Mouse (Mus musculus) neural tube, embryonic 11.5 days (tissue): ENCODE data around the gene Gm7903. TPM values are rescaled to one million over a fixed set of nuclear protein-coding genes. Genes with fewer than 3 reads are reported as not detected.
"Not testable (repeated sequence)": the region's sequence is repeated elsewhere in the genome, so short reads cannot be mapped to it uniquely, and the experiment has no call there.

ENCODE experiments used
- ATAC-seq: fragments of 200-750 bp; cut with Nextera tagmentation; 2 replicates; pipeline ENCODE4 v1.8.0; 2017; ENCODE audit warnings: moderate number of reproducible peaks, mild to moderate bottlenecking, moderate TSS enrichment, moderate library complexity; ENCODE audit not compliant: insufficient read depth, low FRiP score, low TSS enrichment
- DNase-seq: peaks from one replicate; pipeline ENCODE4 v3.0.0-alpha.2; 2015; ENCODE audit warnings: low spot score
- H3K27ac ChIP-seq: fragments of 300-500 bp; sonication (generic); 2 replicates; pipeline ENCODE4 v1.5.1; 2014; ENCODE audit warnings: low read depth, mild to moderate bottlenecking, low read length
- H3K27me3 ChIP-seq: fragments of 300-500 bp; sonication (generic); 2 replicates; pipeline ENCODE4 v1.6.1; 2014; ENCODE audit warnings: mild to moderate bottlenecking, low read length, mixed read lengths; ENCODE audit not compliant: control insufficient read depth, insufficient read depth
- H3K36me3 ChIP-seq: fragments of 300-500 bp; sonication (generic); 2 replicates; pipeline ENCODE4 v1.6.1; 2014; ENCODE audit warnings: mild to moderate bottlenecking, low read length, moderate library complexity, mixed read lengths; ENCODE audit not compliant: control insufficient read depth, insufficient read depth
- H3K4me1 ChIP-seq: fragments of 300-500 bp; sonication (generic); 2 replicates; pipeline ENCODE4 v1.6.1; 2014; ENCODE audit warnings: low read length, mixed read lengths; ENCODE audit not compliant: control insufficient read depth, insufficient read depth
- H3K4me2 ChIP-seq: fragments of 300-500 bp; sonication (generic); 2 replicates; pipeline ENCODE4 v1.6.1; 2014; ENCODE audit warnings: low read depth, mild to moderate bottlenecking, moderate library complexity
- H3K4me3 ChIP-seq: fragments of 300-500 bp; sonication (generic); 2 replicates; pipeline ENCODE4 v1.5.1; 2014; ENCODE audit warnings: low read depth, low read length
- H3K9ac ChIP-seq: fragments of 300-500 bp; sonication (generic); 2 replicates; pipeline ENCODE4 v1.6.1; 2014; ENCODE audit warnings: mild to moderate bottlenecking, low read length
- H3K9me3 ChIP-seq: fragments of 300-500 bp; sonication (generic); 2 replicates; pipeline ENCODE4 v1.6.1; 2016; ENCODE audit warnings: low read length; ENCODE audit not compliant: control insufficient read depth
- WGBS: fragments of 180-500 bp; shearing (Covaris S2); extraction: QIAGEN DNeasy Blood & Tissue Kit; methylation state at CpG from one replicate; pipeline ENCODE4 v1.1.7; 2014; 5-methylcytosine and 5-hydroxymethylcytosine counted together
- polyA plus RNA-seq: library from polyadenylated mRNA; unstranded; fragments of >200 nt; fragmentation: Nextera tagmentation; extraction: Ambion mirVana; gene quantifications from 2 replicates; pipeline ENCODE4 v1.2.1, GENCODE M21; 2014

The Gm7903 gene
- not detected in 2 replicates for polyA plus RNA-seq

GRCm38 (mm10) chrX:135433535-135433934 lies at the start of gene Gm7903:
TSS of gene Gm7903 (plus strand) at chrX:135433835.
- H3K27ac ChIP-seq, ATAC-seq, H3K4me3 ChIP-seq, H3K36me3 ChIP-seq, DNase-seq, H3K4me1 ChIP-seq, H3K9ac ChIP-seq, H3K27me3 ChIP-seq, H3K4me2 ChIP-seq, H3K9me3 ChIP-seq: not testable (repeated sequence)
- WGBS, result no CpG with 5 or more reads among the region's 15 CpGs

GRCm38 (mm10) chrX:135403578-135403977 lies 30.1 kb upstream of the Gm7903 start:
- not testable (repeated sequence) for ATAC-seq, H3K4me1 ChIP-seq, H3K27me3 ChIP-seq, H3K9ac ChIP-seq, H3K4me2 ChIP-seq, DNase-seq, H3K9me3 ChIP-seq, H3K36me3 ChIP-seq, H3K4me3 ChIP-seq, H3K27ac ChIP-seq
- WGBS, result no CpG with 5 or more reads among the region's 3 CpGs

GRCm38 (mm10) chrX:135421203-135421602 lies 12.4 kb upstream of the Gm7903 start:
- H3K4me3 ChIP-seq, H3K4me1 ChIP-seq, ATAC-seq, H3K36me3 ChIP-seq, H3K27me3 ChIP-seq, DNase-seq, H3K4me2 ChIP-seq, H3K9ac ChIP-seq, H3K9me3 ChIP-seq, H3K27ac ChIP-seq: not testable (repeated sequence)
- WGBS, result 49% methylated on average over 3 of the region's 7 CpGs

- DNase-seq, result not testable (repeated sequence)
Measured at GRCm38 (mm10) chrX:135421824-135422223, 11.8 kb upstream of the Gm7903 start.

GRCm38 (mm10) chrX:135422473-135422872 lies 11.2 kb upstream of the Gm7903 start:
- not testable (repeated sequence) for DNase-seq, H3K36me3 ChIP-seq, H3K9ac ChIP-seq, H3K4me1 ChIP-seq, ATAC-seq, H3K4me2 ChIP-seq, H3K9me3 ChIP-seq, H3K4me3 ChIP-seq, H3K27ac ChIP-seq, H3K27me3 ChIP-seq
- no CpG with 5 or more reads among the region's 4 CpGs for WGBS

More at GRCm38 (mm10) chrX:135421824-135422223, 11.8 kb upstream of the Gm7903 start:
- ATAC-seq, H3K36me3 ChIP-seq, H3K4me2 ChIP-seq, H3K9ac ChIP-seq, H3K4me1 ChIP-seq, H3K4me3 ChIP-seq, H3K27ac ChIP-seq, H3K9me3 ChIP-seq, H3K27me3 ChIP-seq: not testable (repeated sequence)

- not testable (repeated sequence) for H3K9ac ChIP-seq, H3K4me3 ChIP-seq, H3K4me2 ChIP-seq, ATAC-seq, H3K27ac ChIP-seq, DNase-seq, H3K27me3 ChIP-seq, H3K9me3 ChIP-seq, H3K36me3 ChIP-seq, H3K4me1 ChIP-seq
- WGBS, result no CpG with 5 or more reads among the region's 3 CpGs
Measured at GRCm38 (mm10) chrX:135464160-135464559, 30.5 kb downstream of the Gm7903 start.

GRCm38 (mm10) chrX:135481902-135482301 lies 48.3 kb downstream of the Gm7903 start:
- H3K4me1 ChIP-seq, H3K9ac ChIP-seq, H3K27ac ChIP-seq, H3K27me3 ChIP-seq, H3K4me2 ChIP-seq, ATAC-seq, H3K36me3 ChIP-seq, H3K4me3 ChIP-seq, DNase-seq, H3K9me3 ChIP-seq: not testable (repeated sequence)
- WGBS, result no CpG with 5 or more reads among the region's 6 CpGs

GRCm38 (mm10) chrX:135483183-135483582 lies 49.5 kb downstream of the Gm7903 start:
- H3K36me3 ChIP-seq, H3K27ac ChIP-seq, H3K27me3 ChIP-seq, H3K4me1 ChIP-seq, DNase-seq, H3K4me2 ChIP-seq, ATAC-seq, H3K9ac ChIP-seq, H3K9me3 ChIP-seq, H3K4me3 ChIP-seq: not testable (repeated sequence)
- whole genome bisulfite sequencing, result no CpG with 5 or more reads among the region's 3 CpGs
